Mouse (Mus musculus) neural tube, embryonic 10.5 days (tissue): ENCODE measurements around the gene Neurl1b.

ENCODE experiments used
- DNase-seq: peaks from one replicate; pipeline ENCODE4 v3.0.0-alpha.2; 2017; ENCODE audit warnings: low spot score; ENCODE audit errors: extremely low spot score

The Neurl1b gene

DNA sequence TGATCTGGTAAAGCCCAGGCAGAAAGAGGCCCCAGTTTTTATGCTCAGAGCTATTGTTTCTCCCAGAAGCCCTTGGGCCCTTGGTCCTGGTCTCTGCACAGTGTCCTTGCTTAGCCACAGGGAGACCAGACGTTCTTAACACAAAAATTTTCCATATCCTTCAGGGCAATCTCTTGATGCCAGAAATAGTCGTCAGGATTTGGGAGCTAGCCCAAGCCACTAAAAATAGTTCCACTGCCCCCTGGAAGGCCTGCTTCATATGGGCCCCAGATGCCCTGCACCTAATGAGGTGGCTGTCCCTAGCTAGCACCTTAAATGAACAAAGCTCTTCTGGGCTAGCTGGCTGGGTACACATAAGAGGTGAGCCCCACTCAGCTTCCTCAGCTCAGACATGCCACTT, 76.3 kb downstream of the Neurl1b start:
- no peak for DNase-seq

DNA sequence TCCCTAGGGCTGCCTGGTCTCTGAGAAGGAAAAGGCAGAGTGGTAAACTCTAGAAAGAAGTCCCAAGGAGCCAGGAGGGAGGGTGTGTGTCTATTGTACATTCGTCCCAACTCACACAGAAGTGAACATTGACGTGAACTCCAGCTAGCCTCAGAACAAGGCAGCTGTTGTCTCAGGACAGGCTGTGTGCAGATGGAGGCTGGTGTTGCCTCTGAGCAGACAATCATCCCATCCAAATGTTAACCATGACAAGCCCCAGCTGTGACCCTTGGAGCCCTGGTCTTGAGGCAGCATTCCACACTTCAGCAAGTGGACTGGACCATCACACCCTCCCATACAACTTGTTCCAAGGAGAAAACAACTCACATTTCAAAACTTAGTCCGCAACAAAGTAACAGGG, 77.6 kb downstream of the Neurl1b start:
- DNase-seq: no peak

DNA sequence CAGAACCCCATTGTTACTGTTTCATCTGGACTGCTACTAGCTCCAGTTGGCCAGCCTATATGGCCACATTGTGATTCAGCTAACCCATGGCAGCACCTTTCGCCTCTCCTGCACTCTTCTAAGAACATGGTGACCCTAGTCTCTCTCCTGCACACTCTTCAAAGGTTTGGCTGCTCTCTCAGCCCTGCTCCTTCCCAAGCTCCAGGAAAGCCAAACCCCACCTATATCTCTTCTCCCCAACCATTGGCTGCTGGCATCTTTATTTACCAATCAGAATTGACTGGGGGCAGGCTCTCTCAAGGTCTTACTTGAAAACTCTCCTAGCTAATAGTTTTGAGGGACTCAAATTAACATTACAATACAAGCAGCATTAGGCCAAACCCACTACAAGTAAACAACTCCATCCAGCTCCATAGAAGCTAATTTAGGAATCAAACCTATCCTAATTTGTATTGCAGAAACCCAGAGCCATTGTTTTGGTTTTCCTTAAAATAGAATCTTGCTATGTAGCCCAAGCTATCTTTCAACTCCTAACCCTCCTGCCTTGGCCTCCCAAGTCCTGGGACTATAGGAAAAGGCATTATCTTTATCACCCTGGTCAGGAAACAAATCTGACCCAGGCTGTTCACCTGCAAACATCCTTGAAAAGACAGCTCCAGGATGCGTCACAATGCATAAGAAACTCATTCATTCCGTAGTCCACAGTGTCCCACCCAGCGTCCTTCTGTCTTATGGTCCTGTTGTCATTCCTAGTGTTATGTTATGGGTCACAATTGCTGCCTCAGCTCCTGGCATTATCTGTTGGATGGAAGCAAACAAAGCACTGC, 80.2 kb downstream of the Neurl1b start:
- no peak for DNase-seq
